Comparison of ENCODE assay signal across 22 mouse cellular contexts in the genomic region with DNA sequence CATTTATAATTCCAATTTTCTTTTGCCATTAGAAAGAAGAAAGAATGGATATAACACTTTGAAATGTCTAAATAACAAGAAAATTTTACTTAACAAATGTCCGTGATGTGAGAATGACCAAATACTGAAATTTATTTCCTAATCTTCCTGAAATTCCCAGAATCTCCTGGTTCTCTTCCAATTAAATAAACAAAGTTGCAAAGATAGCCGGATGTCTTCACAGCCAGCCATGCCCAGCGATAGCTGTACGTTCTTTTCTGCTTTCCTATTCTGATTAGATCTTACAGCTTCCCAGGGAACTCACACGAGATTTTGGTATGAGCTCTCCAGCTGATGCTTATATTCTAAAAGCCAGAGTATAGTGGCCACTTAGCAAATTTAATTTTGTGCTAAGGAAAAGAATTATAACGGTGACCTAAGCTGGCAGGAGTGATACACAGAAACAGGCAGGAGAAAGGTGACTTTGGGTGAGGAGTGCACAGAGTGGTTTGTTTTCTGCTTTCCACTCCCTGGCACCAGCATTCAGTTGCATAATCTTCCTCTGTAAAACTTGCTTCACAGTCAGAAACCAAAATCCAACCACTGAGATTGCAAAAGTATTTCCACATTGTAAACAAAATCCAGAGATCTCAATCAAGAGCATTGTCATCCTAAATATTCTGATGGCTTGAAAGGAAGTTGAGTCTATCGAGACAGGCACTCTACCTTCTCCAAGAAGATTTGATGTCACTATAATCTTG.
DNase-seq lines count a peak whose midpoint lies in the region; ATAC-seq and TF ChIP-seq lines count a peak whose summit lies in the region.
"Had no signal": no experiment of that assay in that cellular context is flagged by ENCODE, and none has a peak within 500 bp of the region (broad histone marks: within the 10 kb centered on the region; RNA-seq: fewer than 3 reads in every experiment).

No protein-coding gene starts in this region.

- WGBS in liver, postnatal 0 days (ENCODE audit: insufficient replicate concordance) = 56% methylated on average over 7 of the region's 7 CpGs
- WGBS in liver, embryonic 12.5 days (ENCODE audit: insufficient replicate concordance) = 58% methylated on average over 7 of the region's 7 CpGs
- 90% methylated on average over 7 of the region's 7 CpGs for WGBS in hindbrain, embryonic 11.5 days
- WGBS in hindbrain, embryonic 12.5 days = 88% methylated on average over 7 of the region's 7 CpGs

- no peak overlapping the region for H3K4me2 ChIP-seq in liver, postnatal 0 days (ENCODE audit: low read depth, low read length)
- H3K4me2 ChIP-seq in liver, embryonic 12.5 days = no peak overlapping the region
- H3K4me2 ChIP-seq in myocyte (ENCODE audit: low read depth) = no peak overlapping the region
- no peak overlapping the region for H3K4me2 ChIP-seq in hindbrain, embryonic 11.5 days (replicated peaks; ENCODE audit: low read depth, low read length)
- no peak overlapping the region for H3K4me2 ChIP-seq in hindbrain, embryonic 12.5 days (replicated peaks)
- H3K4me2 ChIP-seq: limb, embryonic 15.5 days; midbrain, embryonic 15.5 days had no signal

- no peak for TF ChIP-seq CTCF in liver, postnatal 0 days (IDR thresholded peaks at IDR 0.05; ENCODE audit: low read depth)
- TF ChIP-seq CTCF in C2C12 (IDR thresholded peaks at IDR 0.05; ENCODE audit: control insufficient read depth, insufficient read depth, insufficient read length) = no peak

- H3K79me3 ChIP-seq in C2C12 (ENCODE audit: low read depth) = no peaks in the 10 kb centered on the region

- H3K36me3 ChIP-seq in liver, postnatal 0 days (replicated peaks; ENCODE audit: insufficient read depth, low read length) = no peaks in the 10 kb centered on the region
- H3K36me3 ChIP-seq in liver, embryonic 12.5 days = no peaks in the 10 kb centered on the region
- H3K36me3 ChIP-seq in C2C12 (ENCODE audit: control insufficient read depth, insufficient read depth) = no peaks in the 10 kb centered on the region
- no peaks in the 10 kb centered on the region for H3K36me3 ChIP-seq in myocyte (ENCODE audit: control insufficient read depth, insufficient read depth)
- no peaks in the 10 kb centered on the region for H3K36me3 ChIP-seq in hindbrain, embryonic 11.5 days (ENCODE audit: control insufficient read depth, insufficient read depth, low read length)
- H3K36me3 ChIP-seq in hindbrain, embryonic 12.5 days = no peaks in the 10 kb centered on the region
- H3K36me3 ChIP-seq: forebrain, embryonic 10.5 days; limb, embryonic 15.5 days; midbrain, embryonic 15.5 days had no signal

- no peaks in the 10 kb centered on the region for H3K9me3 ChIP-seq in liver, postnatal 0 days (ENCODE audit: low read length)
- no peaks in the 10 kb centered on the region for H3K9me3 ChIP-seq in liver, embryonic 12.5 days (replicated peaks)
- H3K9me3 ChIP-seq in hindbrain, embryonic 11.5 days (ENCODE audit: control insufficient read depth, low read length) = no peaks in the 10 kb centered on the region
- H3K9me3 ChIP-seq in hindbrain, embryonic 12.5 days (replicated peaks) = no peaks in the 10 kb centered on the region
- H3K9me3 ChIP-seq: forebrain, embryonic 10.5 days; limb, embryonic 15.5 days; midbrain, embryonic 15.5 days had no signal

- peak; percentile 60 for TF ChIP-seq EP300 in liver, postnatal 0 days (IDR thresholded peaks at IDR 0.05; ENCODE audit: low read depth)

- H3K27ac ChIP-seq in liver, postnatal 0 days (ENCODE audit: low read depth) = 0 out of 2 replicates have a peak overlapping the region, but pooled peaks have one; percentile 26
- H3K27ac ChIP-seq in liver, embryonic 12.5 days = no peak overlapping the region
- H3K27ac ChIP-seq in hindbrain, embryonic 11.5 days (ENCODE audit: low read depth, low read length) = no peak overlapping the region
- no peak overlapping the region for H3K27ac ChIP-seq in hindbrain, embryonic 12.5 days
- H3K27ac ChIP-seq: forebrain, embryonic 10.5 days; hindbrain, postnatal 0 days; limb, embryonic 15.5 days; midbrain, embryonic 15.5 days had no signal

- no peaks in the 10 kb centered on the region for H3K27me3 ChIP-seq in liver, postnatal 0 days (ENCODE audit: insufficient read depth, low read length)
- H3K27me3 ChIP-seq in liver, embryonic 12.5 days (replicated peaks) = no peaks in the 10 kb centered on the region
- no peaks in the 10 kb centered on the region for H3K27me3 ChIP-seq in C2C12 (ENCODE audit: control insufficient read depth, insufficient read depth, insufficient read length)
- no peaks in the 10 kb centered on the region for H3K27me3 ChIP-seq in myocyte (ENCODE audit: control insufficient read depth, insufficient read depth, insufficient read length)
- H3K27me3 ChIP-seq in hindbrain, embryonic 11.5 days (ENCODE audit: control insufficient read depth, insufficient read depth, low read length) = no peaks in the 10 kb centered on the region
- H3K27me3 ChIP-seq in hindbrain, embryonic 12.5 days = no peaks in the 10 kb centered on the region
- H3K27me3 ChIP-seq: limb, embryonic 15.5 days; midbrain, embryonic 15.5 days had no signal

- H3K4me3 ChIP-seq in liver, postnatal 0 days (ENCODE audit: low read depth, low read length) = no peak overlapping the region
- no peak overlapping the region for H3K4me3 ChIP-seq in liver, embryonic 12.5 days
- H3K4me3 ChIP-seq in C2C12 (ENCODE audit: insufficient read depth, poor library complexity, severe bottlenecking) (no peak overlapping the region), myocyte (no peak overlapping the region)
- no peak overlapping the region for H3K4me3 ChIP-seq in hindbrain, embryonic 11.5 days (ENCODE audit: low read depth, low read length)
- H3K4me3 ChIP-seq in hindbrain, embryonic 12.5 days = no peak overlapping the region
- H3K4me3 ChIP-seq: forebrain, embryonic 10.5 days; limb, embryonic 15.5 days; midbrain, embryonic 15.5 days had no signal

- H3ac ChIP-seq in C2C12 (ENCODE audit: control insufficient read depth, insufficient read length, low read depth) = no peak overlapping the region
- no peak overlapping the region for H3ac ChIP-seq in myocyte (ENCODE audit: control insufficient read depth, insufficient read length)

- H3K79me2 ChIP-seq in C2C12 (ENCODE audit: control insufficient read depth, insufficient read depth) = no peaks in the 10 kb centered on the region
- H3K79me2 ChIP-seq in myocyte (ENCODE audit: control insufficient read depth, insufficient read depth) = no peaks in the 10 kb centered on the region

- TF ChIP-seq POLR2A in myocyte (IDR thresholded peaks at IDR 0.05; ENCODE audit: insufficient read length, low read depth) = no peak

- no peak for DNase-seq in liver, postnatal 0 days
- peak; percentile 27 for DNase-seq in fibroblast of lung, adult 2 months (ENCODE audit: low read depth)
- no peak for DNase-seq in hindbrain, embryonic 11.5 days (ENCODE audit: low spot score)
- DNase-seq: cerebellum, adult 18-20 months; cerebellum, postnatal 36 days; gastrocnemius, postnatal 25 days; heart, postnatal 4 days; kidney, adult 9 months; kidney, postnatal 14 days; left cerebral cortex, postnatal 4 days; right cerebral cortex, adult 18-20 months; right cerebral cortex, postnatal 4 days; thymus, adult 18-20 months had no signal

- H3K4me1 ChIP-seq in liver, postnatal 0 days (ENCODE audit: insufficient read depth) = peaks cover 10% of the 10 kb centered on the region; the same call in 1 of the 2 replicates
- H3K4me1 ChIP-seq in liver, embryonic 12.5 days = no peaks in the 10 kb centered on the region
- no peaks in the 10 kb centered on the region for H3K4me1 ChIP-seq in hindbrain, embryonic 11.5 days (replicated peaks; ENCODE audit: control insufficient read depth, insufficient read depth, low read length)
- no peaks in the 10 kb centered on the region for H3K4me1 ChIP-seq in hindbrain, embryonic 12.5 days
- H3K4me1 ChIP-seq: forebrain, embryonic 10.5 days; limb, embryonic 15.5 days; midbrain, embryonic 15.5 days had no signal

- no peak overlapping the region for H3K9ac ChIP-seq in liver, postnatal 0 days (replicated peaks)
- no peak overlapping the region for H3K9ac ChIP-seq in liver, embryonic 12.5 days
- no peak overlapping the region for H3K9ac ChIP-seq in hindbrain, embryonic 11.5 days (ENCODE audit: low read depth, low read length)
- H3K9ac ChIP-seq in hindbrain, embryonic 12.5 days = no peak overlapping the region
- H3K9ac ChIP-seq: limb, embryonic 15.5 days; midbrain, embryonic 15.5 days had no signal

- ATAC-seq in liver, postnatal 0 days = peak; percentile 75
- no peak for ATAC-seq in liver, embryonic 12.5 days
- no peak for ATAC-seq in hindbrain, embryonic 11.5 days (ENCODE audit: low FRiP score)
- ATAC-seq in hindbrain, embryonic 12.5 days (ENCODE audit: low FRiP score) = no peak
- ATAC-seq: hindbrain, postnatal 0 days; intestine, embryonic 16.5 days; midbrain, embryonic 15.5 days had no signal

TF ChIP-seq in C2C12, 6 proteins besides CTCF, POLR2A, EP300 and RAD21:
- peak; percentile 23 for TF ChIP-seq CEBPB (IDR thresholded peaks at IDR 0.05; ENCODE audit: low read depth)
- TF ChIP-seq FOSL1 (IDR thresholded peaks at IDR 0.05; ENCODE audit: insufficient read depth, low read length, poor library complexity, severe bottlenecking) = no peak
- no peak for TF ChIP-seq MYOD1 (IDR thresholded peaks at IDR 0.05; ENCODE audit: control insufficient read depth, insufficient read length, low read depth)
- TF ChIP-seq MAX (IDR thresholded peaks at IDR 0.05) = no peak
- no peak for TF ChIP-seq MYOG (IDR thresholded peaks at IDR 0.05; ENCODE audit: control insufficient read depth, extremely low read depth, insufficient read length)
- no peak for TF ChIP-seq USF1 (IDR thresholded peaks at IDR 0.05; ENCODE audit: low read depth)

TF ChIP-seq in myocyte, 11 proteins besides CTCF, POLR2A, EP300 and RAD21:
- TF ChIP-seq POLR2AphosphoS2 (IDR thresholded peaks at IDR 0.05; ENCODE audit: insufficient read length, low read depth) (no peak), MYOG (IDR thresholded peaks at IDR 0.05; ENCODE audit: control insufficient read depth in 1 of 3, insufficient read depth in 1 of 3, insufficient read length in 2 of 3, low read depth in 2 of 3) (no peak), CEBPB (IDR thresholded peaks at IDR 0.05; ENCODE audit: insufficient read depth, poor library complexity, severe bottlenecking) (peak; percentile 21; the same call in 1 of the 2 replicates), TCF3 (IDR thresholded peaks at IDR 0.05; ENCODE audit: insufficient read length, low read depth) (no peak), E2F4 (IDR thresholded peaks at IDR 0.05; ENCODE audit: insufficient read depth) (no peak)
